Mouse (Mus musculus): ENCODE data around the gene Poc1b. TPM values are rescaled to one million over a fixed set of nuclear protein-coding genes. Genes with fewer than 3 reads are reported as not detected.

Gene Poc1b
- total RNA-seq, 1 experiment from 2014 or later, result 18.2 TPM

DNA sequence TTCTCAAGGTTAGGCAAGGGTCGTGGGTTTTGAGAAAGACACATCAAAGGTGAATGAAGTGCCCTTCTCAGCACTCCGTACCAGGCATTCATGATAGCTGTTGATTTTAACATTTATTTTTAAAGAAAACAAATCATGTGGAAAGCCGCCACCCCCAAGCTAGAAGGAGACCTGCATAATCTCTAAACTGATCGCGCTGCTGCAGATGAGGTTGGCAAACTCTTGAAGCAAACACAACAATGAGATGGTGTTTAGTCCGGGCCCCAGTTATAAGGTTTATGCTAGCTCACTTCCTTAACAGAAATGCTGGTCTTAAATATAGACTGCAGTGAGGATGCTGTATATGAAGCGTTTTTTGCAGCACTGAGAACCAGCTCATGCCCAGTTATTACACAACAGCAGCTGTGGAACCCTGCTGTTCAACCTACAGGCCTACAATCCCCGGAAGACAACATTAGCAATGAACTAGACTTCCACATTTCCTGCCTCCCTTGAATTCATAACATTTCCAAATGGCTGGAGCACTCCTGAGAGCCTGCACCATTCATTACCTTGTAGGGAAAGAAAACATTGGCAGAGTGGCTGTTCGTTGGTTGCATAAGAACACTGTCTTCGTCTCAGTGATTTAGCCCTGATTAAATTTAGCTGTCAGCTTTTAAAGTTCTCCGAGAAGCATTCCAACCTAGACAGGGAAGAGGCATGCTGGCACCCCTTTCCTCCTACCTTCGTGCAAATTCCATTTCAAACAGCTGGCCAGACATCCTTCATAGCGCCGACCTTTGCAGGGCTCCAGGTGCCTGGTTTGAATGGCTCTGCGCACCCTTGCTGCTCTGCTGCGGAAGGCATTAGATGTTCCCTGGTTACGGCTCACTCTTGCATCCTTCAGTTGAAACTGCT, 121.4 kb downstream of the Poc1b start:
- no peak for DNase-seq

DNA sequence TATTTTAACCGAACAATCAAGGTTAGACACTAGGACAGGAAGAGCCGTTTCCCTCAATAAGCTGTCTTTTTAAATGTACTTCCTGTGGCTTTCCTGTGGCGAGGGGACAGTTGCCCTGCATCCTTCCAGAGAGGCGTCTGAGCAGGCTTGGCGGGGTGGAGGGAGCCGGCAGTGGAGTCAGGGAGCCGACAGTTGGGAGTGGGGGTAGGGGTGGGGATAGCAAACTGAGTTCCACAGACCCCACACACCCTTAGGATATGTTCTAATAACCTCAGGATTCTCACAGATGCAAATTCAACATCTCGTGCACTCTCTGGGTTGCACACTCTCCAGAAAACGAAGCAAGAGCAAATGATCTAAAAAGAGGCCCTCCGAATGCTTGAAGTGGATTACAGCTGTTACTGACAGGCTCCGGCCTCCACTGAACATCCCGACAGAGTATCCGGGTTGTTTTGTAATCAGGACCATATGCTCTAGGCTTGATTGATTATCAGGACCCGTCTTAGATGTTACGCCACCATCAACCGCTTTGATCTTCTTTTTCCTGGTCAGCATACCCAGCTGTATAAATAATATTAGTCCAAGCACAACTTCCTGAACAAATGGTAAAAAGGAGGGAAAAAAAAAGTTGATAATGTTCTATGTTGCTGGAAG, 122.3 kb downstream of the Poc1b start:
- no peak for DNase-seq

DNA sequence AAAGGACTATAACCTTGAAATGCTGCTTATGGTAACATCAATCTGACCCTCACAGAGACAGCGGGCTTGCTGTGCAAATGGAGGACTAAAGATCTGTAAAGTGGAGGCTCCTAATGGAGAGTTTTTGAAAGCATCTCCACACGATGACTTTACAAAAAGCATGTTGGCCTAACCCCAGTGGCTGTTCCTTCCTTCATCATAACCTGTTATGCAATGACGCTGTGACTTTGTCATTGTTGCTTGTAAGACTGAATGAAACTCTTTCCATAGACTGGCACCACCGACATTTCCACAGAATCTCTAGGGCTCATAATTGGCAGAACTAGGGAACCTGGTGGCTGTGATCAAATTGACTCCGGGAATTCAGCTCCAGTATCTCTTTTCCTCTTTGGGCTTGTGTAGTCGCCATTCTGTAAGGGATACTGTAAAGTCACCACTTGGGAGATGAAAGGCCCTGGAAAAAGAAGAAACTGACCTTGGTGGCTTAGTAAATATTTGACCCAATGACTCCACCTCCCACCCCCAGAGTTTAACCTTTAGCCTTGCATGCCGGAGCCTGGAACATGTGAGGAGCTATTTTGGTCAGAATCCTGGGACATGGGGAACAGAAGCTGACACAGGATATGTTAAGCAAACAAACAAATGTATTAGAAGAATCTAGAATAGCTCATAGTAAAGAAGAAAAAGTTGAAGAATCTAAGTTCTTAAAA, 125.8 kb downstream of the Poc1b start:
- no peak for DNase-seq

DNA sequence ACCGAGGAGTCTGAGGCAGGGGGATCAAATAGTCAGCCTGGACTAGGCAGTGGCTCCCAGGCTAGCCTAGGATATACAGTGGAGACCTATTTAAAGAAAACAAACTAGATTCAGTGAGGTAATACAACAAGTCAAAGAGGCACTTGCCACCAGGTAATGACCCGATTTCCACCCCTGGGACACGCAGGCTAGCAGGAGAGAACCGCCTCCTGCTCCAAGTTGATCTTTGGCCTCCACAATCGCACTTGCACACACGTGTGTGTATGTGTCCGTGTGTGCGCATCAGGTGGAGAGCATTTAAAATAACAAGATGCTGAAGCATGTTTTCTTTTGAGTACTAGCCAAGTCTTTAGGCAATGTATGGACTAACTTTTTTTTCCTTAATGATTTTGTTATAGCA, 127.5 kb downstream of the Poc1b start:
- no peak for DNase-seq

DNA sequence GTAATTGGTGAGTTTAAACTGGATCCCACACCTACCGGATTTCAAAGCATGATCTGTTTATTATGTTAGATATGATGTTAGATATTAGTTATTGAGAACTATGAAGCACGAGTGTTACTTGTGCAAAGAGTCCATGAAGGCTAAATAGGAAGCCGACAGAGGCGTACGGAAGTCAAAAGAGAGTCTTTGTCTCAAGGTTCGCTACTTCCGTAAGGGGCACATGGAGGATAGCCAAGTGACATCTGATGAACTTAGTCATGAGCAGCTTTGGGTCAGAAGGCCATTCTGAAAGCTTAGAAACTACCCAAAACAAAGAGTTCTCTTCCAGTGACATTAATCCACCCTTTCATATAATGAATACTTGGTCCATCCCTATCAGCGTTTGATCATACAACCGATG, 128.2 kb downstream of the Poc1b start:
- no peak for DNase-seq

DNA sequence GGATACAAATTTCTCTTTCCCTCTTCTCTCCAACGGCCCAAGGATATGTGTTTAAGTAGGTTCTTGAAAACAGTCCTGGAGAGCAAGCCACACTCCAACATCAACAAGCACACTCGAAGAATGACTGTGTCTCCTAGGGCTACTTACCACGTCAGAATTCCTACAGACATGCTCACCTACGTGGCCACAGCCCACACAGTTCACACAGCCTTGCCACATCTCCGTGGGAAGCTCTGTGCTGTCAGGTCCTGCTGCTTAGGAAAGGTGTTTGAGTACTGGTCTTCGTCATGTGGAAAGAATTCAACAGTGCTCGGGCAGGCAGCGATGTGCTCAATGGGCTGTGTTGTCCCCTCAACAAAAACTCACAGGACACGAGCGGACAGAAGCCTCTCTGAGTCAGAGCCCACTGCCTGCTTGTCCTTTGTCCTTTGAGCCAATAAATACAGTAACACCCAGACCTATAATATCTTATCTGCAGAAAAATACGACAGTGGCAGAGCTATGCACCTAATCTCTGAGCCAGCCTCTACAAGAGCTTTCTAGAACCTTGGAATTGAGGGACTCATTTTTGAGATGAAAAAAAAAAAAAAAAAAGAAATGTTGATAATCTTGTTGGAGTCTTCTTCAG, 130.5 kb downstream of the Poc1b start:
- DNase-seq, result no peak

DNA sequence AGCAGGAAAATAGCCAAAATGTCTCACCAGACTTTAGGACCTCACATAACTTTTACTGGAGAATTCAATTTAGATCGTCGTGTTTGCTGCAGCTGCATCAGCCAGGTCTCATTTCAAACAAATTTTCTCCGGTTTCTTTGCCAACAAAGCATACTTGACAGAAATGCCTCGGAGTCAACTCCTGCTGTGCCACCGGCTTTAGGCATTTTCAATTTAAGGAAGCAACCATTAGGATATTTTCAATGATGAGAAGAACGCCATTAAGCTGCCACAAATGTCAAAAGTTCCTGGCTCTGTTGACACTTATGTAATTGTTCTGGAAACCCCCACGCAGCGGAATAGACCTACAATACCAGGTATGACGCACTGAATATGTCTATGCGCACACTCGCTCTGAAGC, 131.7 kb downstream of the Poc1b start:
- no peak for DNase-seq

DNA sequence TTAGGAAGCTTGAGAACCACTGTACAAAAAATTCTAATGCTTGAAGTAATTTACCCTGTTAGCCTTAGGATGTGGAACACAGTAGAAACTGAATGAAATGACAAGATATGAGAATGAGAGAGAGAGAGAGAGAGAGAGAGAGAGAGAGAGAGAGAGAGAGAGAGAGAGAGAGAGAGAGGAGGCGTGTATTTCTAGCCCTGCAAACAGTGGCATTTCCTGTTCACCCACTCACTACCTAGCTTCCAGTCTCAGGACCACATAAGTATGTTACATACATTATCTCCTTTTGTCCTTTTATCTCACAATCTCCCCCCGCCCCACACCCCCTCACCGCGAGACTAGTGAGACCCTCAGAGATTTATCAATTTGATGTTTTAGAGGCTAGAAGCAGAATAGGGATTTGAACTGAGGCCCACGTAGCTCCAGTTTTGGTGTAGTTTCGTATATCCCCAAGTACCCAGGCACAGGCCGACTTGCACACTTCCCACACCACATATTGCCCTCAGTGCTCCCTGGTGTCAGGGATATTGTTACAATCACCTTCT, 134.5 kb downstream of the Poc1b start:
- no peak for DNase-seq

DNA sequence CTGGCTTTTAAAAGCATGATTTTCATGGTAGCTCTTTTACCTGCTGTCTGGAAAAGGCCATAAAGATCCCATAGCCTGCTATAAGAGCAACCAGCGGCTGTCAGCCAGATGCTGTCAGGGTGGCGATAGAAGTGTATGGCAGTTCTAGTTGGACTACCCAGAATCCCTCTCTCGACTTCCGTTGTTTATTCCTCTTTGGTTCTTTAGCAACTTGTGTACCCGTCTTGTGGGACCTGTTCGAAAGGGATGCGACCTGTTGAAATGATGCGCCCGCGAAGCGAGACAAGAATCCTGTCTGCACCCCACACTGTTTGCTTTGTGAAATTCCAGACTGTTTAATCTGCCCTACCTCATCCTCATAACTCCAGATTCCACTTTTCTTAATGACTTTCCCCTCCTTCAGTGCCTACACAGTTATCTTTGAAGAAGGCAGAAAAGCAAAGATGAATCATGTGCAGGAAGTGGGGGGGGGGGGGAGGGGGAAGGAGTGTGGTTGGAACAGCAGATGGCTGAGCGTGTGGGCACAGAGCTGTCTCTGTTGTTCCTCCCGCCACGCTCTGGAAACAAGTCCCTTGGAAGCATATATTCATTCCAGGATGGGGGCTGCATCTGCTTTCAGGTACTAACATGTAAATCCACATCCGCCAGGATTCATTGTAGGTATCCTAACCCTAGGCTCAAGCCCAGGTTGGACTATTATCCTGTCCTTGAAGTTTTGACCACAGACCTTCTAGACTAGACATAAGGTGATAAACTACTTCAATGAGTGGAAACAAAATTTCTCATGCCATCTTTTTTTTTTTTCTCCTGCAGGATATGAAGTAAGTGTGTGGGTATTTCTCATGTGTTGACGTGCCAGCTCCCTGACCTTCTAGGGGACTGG, 135.2 kb downstream of the Poc1b start:
- DNase-seq, result no peak

DNA sequence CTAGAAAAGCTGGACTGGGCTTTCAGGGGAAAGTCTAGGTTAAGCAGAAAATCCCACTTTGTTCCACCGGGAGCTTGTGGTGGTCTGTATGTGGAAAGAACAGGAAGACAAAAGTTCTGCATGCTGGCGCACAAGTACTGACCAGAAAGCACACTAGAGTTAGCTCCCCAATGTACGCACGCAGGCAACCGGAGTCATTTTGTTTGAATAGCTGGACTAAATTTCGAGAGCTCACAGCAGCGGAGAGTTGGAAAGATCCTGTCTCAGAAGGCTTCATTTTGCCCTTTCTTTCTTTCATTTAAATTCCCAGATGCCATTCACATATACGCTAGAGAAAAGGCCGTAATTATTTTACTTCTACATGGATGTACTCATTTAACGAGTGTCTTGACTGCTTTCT, 135.9 kb downstream of the Poc1b start:
- DNase-seq, result no peak

DNA sequence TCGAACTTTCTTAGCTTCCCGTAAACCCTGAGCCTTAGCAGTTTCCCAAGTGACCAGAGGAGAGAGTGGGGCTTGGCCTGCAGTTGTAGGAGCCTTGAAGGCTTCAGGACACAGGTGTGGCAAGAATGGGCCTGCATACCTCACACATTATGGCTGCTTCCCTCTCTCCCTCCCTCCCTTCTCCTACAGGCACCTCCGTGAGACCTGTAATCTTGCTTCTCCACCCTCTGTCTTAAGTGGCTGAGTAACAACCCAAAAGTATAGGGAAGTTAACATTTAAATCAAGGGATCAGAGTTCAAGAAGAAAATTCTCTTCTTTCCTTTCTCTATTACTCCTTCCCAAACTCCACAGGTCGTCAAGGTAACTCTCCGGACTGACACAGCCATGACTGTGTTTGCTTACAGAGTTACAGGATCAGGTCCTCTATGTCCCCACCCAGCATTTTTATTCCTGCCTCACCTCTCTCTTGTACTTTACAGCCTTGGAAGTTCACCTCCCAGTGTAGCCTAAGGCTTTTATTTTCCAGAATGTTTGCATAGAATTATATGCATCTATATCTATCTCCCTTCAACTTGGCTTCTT, 137.2 kb downstream of the Poc1b start:
- DNase-seq, result no peak

DNA sequence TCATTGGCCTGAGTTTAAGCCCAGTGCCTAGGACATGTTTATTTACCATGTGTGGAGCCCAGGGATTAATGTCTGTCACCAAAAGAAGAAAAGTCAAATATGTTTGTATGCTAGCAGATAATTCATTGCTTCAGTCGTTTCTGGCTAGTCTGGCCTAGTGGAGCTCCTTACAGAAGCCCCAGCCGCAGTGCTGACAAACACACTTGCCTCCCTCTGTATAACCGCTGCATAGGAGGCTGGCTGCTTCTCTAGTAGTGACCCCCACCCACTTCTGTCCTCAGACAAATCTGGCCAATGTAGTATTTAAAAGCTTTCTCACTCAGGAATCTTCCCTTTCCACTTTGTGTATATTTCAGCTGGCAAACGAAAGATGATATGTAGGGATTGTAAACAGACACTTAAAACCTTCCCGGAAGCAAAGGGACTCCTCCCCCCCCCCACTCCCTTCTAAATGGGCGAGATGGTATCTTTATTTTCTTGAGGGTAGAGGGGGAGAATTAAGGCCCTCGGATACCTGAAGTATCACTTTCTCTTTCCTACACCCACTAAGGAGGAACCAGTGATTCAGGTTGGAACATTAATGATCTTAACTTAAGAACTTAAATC, 137.9 kb downstream of the Poc1b start:
- DNase-seq, result no peak

DNA sequence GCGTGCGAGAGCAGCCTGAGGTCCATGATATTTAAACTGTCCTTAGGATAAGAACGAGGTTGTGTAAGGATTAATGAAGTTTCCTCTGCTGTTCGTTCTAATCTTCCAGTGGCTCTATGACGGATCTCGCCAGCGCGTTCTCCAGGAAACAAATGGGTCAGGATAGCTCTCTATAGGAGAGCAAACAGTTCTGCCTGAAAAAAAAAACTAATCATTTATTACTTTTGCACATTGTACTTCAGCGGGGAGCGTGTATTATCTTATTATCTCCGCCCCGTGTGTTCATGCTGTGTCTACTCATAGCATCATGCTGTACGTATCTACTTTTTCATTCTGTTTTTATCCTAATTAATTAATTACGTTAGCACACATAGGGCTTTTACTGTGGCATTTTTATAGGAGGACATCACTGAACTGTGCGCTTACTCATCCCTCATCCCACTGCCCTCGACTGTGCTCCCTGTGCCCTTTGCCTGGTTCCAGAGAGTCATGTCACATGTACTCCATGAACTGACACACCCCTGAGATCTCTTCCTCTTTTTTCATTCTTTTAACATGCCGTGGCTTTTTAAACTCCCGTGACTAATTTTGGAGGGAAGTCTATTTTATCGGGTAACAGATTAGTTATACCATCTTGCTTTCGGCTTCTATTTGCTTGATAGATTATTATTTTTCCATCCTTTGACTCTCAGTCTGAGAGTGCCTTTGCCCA, 140.1 kb downstream of the Poc1b start:
- DNase-seq, result no peak

Other genes starting within 250 kb of the Poc1b start
- 48.2 and 54.6 TPM in 2 replicates for gene Atp2b1, start 192.6 kb upstream of the Poc1b start, total RNA-seq (2021)
- 7.4 and 9.2 TPM in 2 replicates for gene Galnt4, start 1.1 kb downstream of the Poc1b start, total RNA-seq (2021)
- not detected in 2 replicates for gene Phxr2, start 19.3 kb downstream of the Poc1b start, total RNA-seq (2021)
- 101 and 136 TPM in 2 replicates for gene Dusp6, start 156.2 kb downstream of the Poc1b start, total RNA-seq (2021)

Data from adrenal gland, postnatal 25 days (tissue).